Mouse (Mus musculus) kidney, adult 2 months (tissue): ENCODE measurements around the gene Rap1a. TPM values are rescaled to one million over a fixed set of nuclear protein-coding genes. Genes with fewer than 3 reads are reported as not detected.

Source experiments
- DNase-seq: peaks from one replicate; pipeline ENCODE4 v3.0.0; 2021
- H3K27ac ChIP-seq: fragments of 200-500 bp; 2 replicates; pipeline ENCODE4 v1.5.1; 2012; ENCODE audit warnings: low read depth, low read length, control low read depth, inconsistent platforms; ENCODE audit not compliant: insufficient read depth
- H3K27me3 ChIP-seq: fragments of 200-500 bp; replicated peaks from 2 replicates; pipeline ENCODE4 v1.6.1; 2012; ENCODE audit warnings: mild to moderate bottlenecking, moderate library complexity, low read length, inconsistent platforms; ENCODE audit not compliant: control insufficient read depth, insufficient read depth
- H3K36me3 ChIP-seq: fragments of 200-500 bp; 2 replicates; pipeline ENCODE4 v1.6.1; 2012; ENCODE audit warnings: mild to moderate bottlenecking, moderate library complexity, low read length, inconsistent platforms; ENCODE audit not compliant: control insufficient read depth, insufficient read depth
- H3K4me1 ChIP-seq: fragments of 200-500 bp; 2 replicates; pipeline ENCODE4 v1.6.1; 2011; ENCODE audit warnings: low read length; ENCODE audit not compliant: control insufficient read depth, insufficient read depth
- H3K4me3 ChIP-seq: fragments of 200-500 bp; 2 replicates; pipeline ENCODE4 v1.5.1; 2011; ENCODE audit warnings: mild to moderate bottlenecking, low read depth, low read length, control low read depth; ENCODE audit not compliant: insufficient read depth
- CTCF ChIP-seq: fragments of 200-500 bp; conservative IDR thresholded peaks from 2 replicates; pipeline ENCODE4 v1.5.1; 2011; ENCODE audit warnings: low read depth, mild to moderate bottlenecking, control low read depth, low read length, moderate library complexity, mixed read lengths; ENCODE audit not compliant: insufficient read depth, insufficient read length
- POLR2A ChIP-seq: fragments of 200-500 bp; IDR thresholded peaks from one replicate; pipeline ENCODE4 v1.6.1; 2011; ENCODE audit warnings: low read depth, low read length, control low read depth
- WGBS: fragments of 180-500 bp; shearing (Covaris S2); methylation state at CpG from one replicate; pipeline ENCODE4 v1.1.7; 2018; 5-methylcytosine and 5-hydroxymethylcytosine counted together
- polyA plus RNA-seq: library from polyadenylated mRNA; depleted of rRNA; stranded (reverse); fragments of >200 nt; gene quantifications from 2 replicates; pipeline ENCODE4 v1.2.3, GENCODE M21; 2012

The Rap1a gene
- polyA plus RNA-seq, 1 experiment, result 14.3 TPM

- no peak overlapping the region for H3K4me3 ChIP-seq
- WGBS, result 96% methylated on average over 3 of the region's 3 CpGs
- DNase-seq, result no peak
- H3K27me3 ChIP-seq, result no peaks in the 10 kb centered on the region
- no peaks in the 10 kb centered on the region for H3K4me1 ChIP-seq
- no peak for TF ChIP-seq CTCF
- no peak for TF ChIP-seq POLR2A
- H3K36me3 ChIP-seq, result no peaks in the 10 kb centered on the region
- no peak overlapping the region for H3K27ac ChIP-seq
These were observed 30.4 kb upstream of the Rap1a start for GRCm38 (mm10) chr3:105831584-105831983.

GRCm38 (mm10) chr3:105825501-105826161 is 24.5 kb upstream of the Rap1a start:
- Histone ChIP-seq H3K36me3 (no peaks in the 10 kb centered on the region), H3K4me3 (no peak overlapping the region), H3K27me3 (no peaks in the 10 kb centered on the region), H3K4me1 (no peaks in the 10 kb centered on the region), H3K27ac (peak overlapping the region; percentile 68; the same call in 1 of the 2 replicates)
- TF ChIP-seq POLR2A (no peak), CTCF (no peak)
- 48% methylated on average over 7 of the region's 7 CpGs for WGBS
- peak; percentile 64 for DNase-seq

- Histone ChIP-seq H3K36me3 (no peaks in the 10 kb centered on the region), H3K4me1 (no peaks in the 10 kb centered on the region), H3K27me3 (no peaks in the 10 kb centered on the region), H3K4me3 (no peak overlapping the region), H3K27ac (no peak overlapping the region; the same call in 1 of the 2 replicates)
- WGBS, result 49% methylated on average over 2 of the region's 2 CpGs
- DNase-seq, result no peak
- no peak for TF ChIP-seq CTCF
- no peak for TF ChIP-seq POLR2A
These were observed 23.6 kb upstream of the Rap1a start for GRCm38 (mm10) chr3:105824704-105825103.

GRCm38 (mm10) chr3:105824103-105824502 is 23.0 kb upstream of the Rap1a start:
- no peaks in the 10 kb centered on the region for H3K27me3 ChIP-seq
- no peak for DNase-seq
- no peak for TF ChIP-seq CTCF
- no peak for TF ChIP-seq POLR2A
- H3K4me1 ChIP-seq, result no peaks in the 10 kb centered on the region
- no peak overlapping the region for H3K27ac ChIP-seq
- WGBS, result 59% methylated on average over 5 of the region's 5 CpGs
- no peaks in the 10 kb centered on the region for H3K36me3 ChIP-seq
- no peak overlapping the region for H3K4me3 ChIP-seq

GRCm38 (mm10) chr3:105823609-105824008 is 22.5 kb upstream of the Rap1a start:
- Histone ChIP-seq H3K4me1 (no peaks in the 10 kb centered on the region), H3K27ac (no peak overlapping the region), H3K36me3 (no peaks in the 10 kb centered on the region), H3K27me3 (no peaks in the 10 kb centered on the region), H3K4me3 (no peak overlapping the region)
- DNase-seq, result no peak
- no peak for TF ChIP-seq CTCF
- TF ChIP-seq POLR2A, result no peak

GRCm38 (mm10) chr3:105821504-105821903 is 20.4 kb upstream of the Rap1a start:
- Histone ChIP-seq H3K27ac (no peak overlapping the region), H3K36me3 (no peaks in the 10 kb centered on the region), H3K27me3 (no peaks in the 10 kb centered on the region), H3K4me3 (no peak overlapping the region), H3K4me1 (no peaks in the 10 kb centered on the region)
- TF ChIP-seq POLR2A, result no peak
- DNase-seq, result no peak
- 93% methylated on average over 3 of the region's 3 CpGs for WGBS

- no peak overlapping the region for H3K4me3 ChIP-seq
- WGBS, result 96% methylated on average over 3 of the region's 3 CpGs
- H3K27ac ChIP-seq, result no peak overlapping the region
- H3K4me1 ChIP-seq, result no peaks in the 10 kb centered on the region
- no peaks in the 10 kb centered on the region for H3K36me3 ChIP-seq
- no peak for TF ChIP-seq POLR2A
- no peak for TF ChIP-seq CTCF
- no peaks in the 10 kb centered on the region for H3K27me3 ChIP-seq
- DNase-seq, result no peak
These were observed 19.1 kb upstream of the Rap1a start for GRCm38 (mm10) chr3:105820272-105820671.
